Mouse (Mus musculus) cortical plate, adult 2 months (tissue): ENCODE data around the gene Foxp1. TPM values are rescaled to one million over a fixed set of nuclear protein-coding genes. Genes with fewer than 3 reads are reported as not detected.

Experiments
- H3K27ac ChIP-seq: fragments of 200-500 bp; 2 replicates; pipeline ENCODE4 v1.5.1; 2012; ENCODE audit warnings: low read length, control low read depth, inconsistent platforms; ENCODE audit not compliant: insufficient read depth
- H3K4me1 ChIP-seq: fragments of 200-500 bp; 2 replicates; pipeline ENCODE4 v1.6.1; 2011; ENCODE audit warnings: low read length; ENCODE audit not compliant: control insufficient read depth, insufficient read depth
- H3K4me3 ChIP-seq: fragments of 200-500 bp; 2 replicates; pipeline ENCODE4 v1.5.1; 2011; ENCODE audit warnings: mild to moderate bottlenecking, low read length, control low read depth; ENCODE audit not compliant: insufficient read depth
- CTCF ChIP-seq: fragments of 200-500 bp; IDR thresholded peaks from 2 replicates; pipeline ENCODE4 v1.5.1; 2011; ENCODE audit warnings: mild to moderate bottlenecking, control low read depth, low read length; ENCODE audit not compliant: insufficient read depth; ENCODE audit errors: extremely low read depth
- POLR2A ChIP-seq: fragments of 200-500 bp; IDR thresholded peaks from 2 replicates; pipeline ENCODE4 v1.6.1; 2011; ENCODE audit warnings: mild to moderate bottlenecking, low read length, control low read depth; ENCODE audit not compliant: insufficient read depth; ENCODE audit errors: extremely low read depth
- polyA plus RNA-seq: library from polyadenylated mRNA; depleted of rRNA; stranded (reverse); fragments of >200 nt; gene quantifications from 2 replicates; pipeline ENCODE4 v1.2.3, GENCODE M21; 2012

The Foxp1 gene
- polyA plus RNA-seq, 1 experiment, result 99.2 TPM

GRCm38 (mm10) chr6:99004255-99004997, 518.1 kb downstream of the Foxp1 start:
- H3K4me1 ChIP-seq, result peaks cover 6% of the 10 kb centered on the region
- TF ChIP-seq CTCF, result no peak
- TF ChIP-seq POLR2A, result no peak
- no peak overlapping the region for H3K27ac ChIP-seq
- H3K4me3 ChIP-seq, result no peak overlapping the region

GRCm38 (mm10) chr6:99003108-99003709, 519.3 kb downstream of the Foxp1 start:
- H3K27ac ChIP-seq, result no peak overlapping the region
- no peak for TF ChIP-seq CTCF
- TF ChIP-seq POLR2A, result no peak
- peaks cover 6% of the 10 kb centered on the region for H3K4me1 ChIP-seq
- no peak overlapping the region for H3K4me3 ChIP-seq

DNA sequence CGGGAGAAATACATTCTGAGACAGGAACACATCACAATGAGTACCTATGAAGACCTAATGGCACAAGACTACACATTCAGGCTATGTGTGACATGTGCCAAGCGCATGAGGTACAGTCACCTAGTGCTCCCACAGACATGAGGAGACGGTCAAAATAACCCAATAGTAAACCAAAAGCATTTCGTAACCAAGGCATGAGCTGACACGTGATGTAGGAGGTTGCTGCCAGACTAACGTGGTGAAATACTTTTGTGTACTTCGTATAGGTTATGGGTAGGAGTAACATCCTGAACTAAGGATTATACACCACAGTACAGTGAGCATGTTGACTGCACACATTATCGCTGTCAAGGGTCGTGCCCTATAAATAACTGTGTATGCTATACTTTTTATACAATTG, 520.9 kb downstream of the Foxp1 start:
- peaks cover 8% of the 10 kb centered on the region for H3K4me1 ChIP-seq
- TF ChIP-seq CTCF, result no peak
- TF ChIP-seq POLR2A, result no peak
- no peak overlapping the region for H3K27ac ChIP-seq
- no peak overlapping the region for H3K4me3 ChIP-seq

- TF ChIP-seq CTCF, result no peak
- TF ChIP-seq POLR2A, result no peak
- Histone ChIP-seq H3K27ac (no peak overlapping the region), H3K4me3 (peak overlapping the region; percentile 17), H3K4me1 (peaks cover 8% of the 10 kb centered on the region)
These were observed 523.3 kb downstream of the Foxp1 start for GRCm38 (mm10) chr6:98998971-98999932.

GRCm38 (mm10) chr6:98997742-98998141, 524.8 kb downstream of the Foxp1 start:
- H3K27ac ChIP-seq, result no peak overlapping the region
- TF ChIP-seq CTCF, result no peak
- no peak for TF ChIP-seq POLR2A
- no peak overlapping the region for H3K4me3 ChIP-seq
- peaks cover 8% of the 10 kb centered on the region for H3K4me1 ChIP-seq

DNA sequence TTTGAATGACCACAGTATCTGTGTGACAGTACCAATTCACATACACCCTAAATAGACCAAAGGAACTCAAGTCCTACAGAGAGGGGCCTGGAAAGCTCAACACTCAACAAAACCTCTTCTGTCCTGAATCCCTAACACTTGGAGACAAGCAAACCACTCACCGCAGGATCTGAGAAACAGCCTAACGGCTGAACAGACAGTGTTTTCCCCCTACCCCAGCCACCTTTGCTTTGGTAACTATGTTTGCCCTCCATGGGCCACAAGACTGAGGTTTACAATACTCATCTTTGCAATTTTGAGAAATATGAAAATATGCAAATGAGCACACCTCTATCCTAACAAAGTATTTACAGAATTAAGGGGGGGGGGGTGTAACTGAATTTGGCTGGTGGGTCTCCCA, 525.7 kb downstream of the Foxp1 start:
- H3K4me3 ChIP-seq, result no peak overlapping the region
- no peak for TF ChIP-seq CTCF
- TF ChIP-seq POLR2A, result no peak
- H3K27ac ChIP-seq, result no peak overlapping the region
- peaks cover 8% of the 10 kb centered on the region for H3K4me1 ChIP-seq

- no peak for TF ChIP-seq CTCF
- peaks cover 8% of the 10 kb centered on the region for H3K4me1 ChIP-seq
- no peak overlapping the region for H3K4me3 ChIP-seq
- no peak overlapping the region for H3K27ac ChIP-seq
These were observed 526.2 kb downstream of the Foxp1 start for GRCm38 (mm10) chr6:98996346-98996745.

DNA sequence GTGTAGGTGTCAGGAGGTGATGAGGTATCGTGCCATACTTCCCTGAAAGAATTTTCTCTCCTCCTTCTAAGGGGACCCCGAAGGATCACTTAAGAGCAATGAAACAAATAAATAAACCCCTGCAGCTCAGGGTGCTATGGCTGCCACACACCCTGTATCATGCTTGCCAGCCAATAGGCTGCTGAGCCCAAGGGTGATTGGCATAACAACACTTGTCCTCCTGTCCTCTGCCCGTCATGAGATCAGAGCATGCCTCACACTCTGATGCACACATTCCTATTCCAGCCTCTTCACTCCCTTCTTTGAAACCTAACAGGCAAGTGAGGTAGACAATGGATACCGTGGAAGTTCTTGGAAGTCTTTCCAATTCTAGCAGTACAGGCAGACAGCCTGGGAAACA, 526.8 kb downstream of the Foxp1 start:
- no peak for TF ChIP-seq CTCF
- no peak for TF ChIP-seq POLR2A
- H3K4me3 ChIP-seq, result no peak overlapping the region
- H3K4me1 ChIP-seq, result peaks cover 4% of the 10 kb centered on the region
- H3K27ac ChIP-seq, result no peak overlapping the region

- TF ChIP-seq CTCF (no peak), POLR2A (no peak)
- no peak overlapping the region for H3K27ac ChIP-seq
- H3K4me1 ChIP-seq, result peaks cover 2% of the 10 kb centered on the region
- no peak overlapping the region for H3K4me3 ChIP-seq
These were observed 527.6 kb downstream of the Foxp1 start for GRCm38 (mm10) chr6:98994902-98995301.

- TF ChIP-seq POLR2A (no peak), CTCF (no peak)
- no peak overlapping the region for H3K27ac ChIP-seq
- no peak overlapping the region for H3K4me3 ChIP-seq
- H3K4me1 ChIP-seq, result peaks cover 2% of the 10 kb centered on the region
These were observed 528.3 kb downstream of the Foxp1 start for GRCm38 (mm10) chr6:98994104-98994787.
